Mouse (Mus musculus): Measurements from ENCODE around the gene Rnf40.

GRCm38 (mm10) chr7:127626471-127626870 lies 37.9 kb downstream of the Rnf40 start:
- no peak for TF ChIP-seq CTCF (IDR thresholded peaks at IDR 0.05; ENCODE audit: low read depth)
- TF ChIP-seq EP300 (IDR thresholded peaks at IDR 0.05; ENCODE audit: low read depth), result peak; percentile 94

All from liver, embryonic 14.5 days (tissue).